Mouse (Mus musculus) kidney, embryonic 16.5 days (tissue): ENCODE measurements at regions not wholly inside any gene's neighbourhood (a gene's known extent, or its start where the extent isn't known, plus 50 kb on each side); places are given as distances from the start of the nearest gene placed in this dataset.
A peak's percentile ranks its signal among the peaks of the same experiment; 100 is the strongest.

Source experiments
- ATAC-seq: fragments of 200-750 bp; cut with Nextera tagmentation; 2 replicates; pipeline ENCODE4 v1.8.0; 2017; ENCODE audit warnings: moderate TSS enrichment; ENCODE audit not compliant: low FRiP score, low TSS enrichment
- H3K27ac ChIP-seq: fragments of 300-500 bp; sonication (generic); 2 replicates; pipeline ENCODE4 v1.5.1; 2014; ENCODE audit warnings: low read length
- H3K27me3 ChIP-seq: fragments of 300-500 bp; sonication (generic); 2 replicates; pipeline ENCODE4 v1.6.1; 2014; ENCODE audit warnings: low read length, control low read depth, mixed read lengths; ENCODE audit not compliant: insufficient read depth
- H3K36me3 ChIP-seq: fragments of 300-500 bp; sonication (generic); 2 replicates; pipeline ENCODE4 v1.6.1; 2014; ENCODE audit warnings: low read length, control low read depth, mixed read lengths; ENCODE audit not compliant: insufficient read depth
- H3K4me1 ChIP-seq: fragments of 300-500 bp; sonication (generic); 2 replicates; pipeline ENCODE4 v1.6.1; 2014; ENCODE audit warnings: low read length, control low read depth, mixed read lengths; ENCODE audit not compliant: insufficient read depth
- H3K4me2 ChIP-seq: fragments of 300-500 bp; sonication (generic); replicated peaks from 2 replicates; pipeline ENCODE4 v1.6.1; 2014; ENCODE audit warnings: low read depth, low read length
- H3K4me3 ChIP-seq: fragments of 300-500 bp; sonication (generic); 2 replicates; pipeline ENCODE4 v1.5.1; 2014; ENCODE audit warnings: mild to moderate bottlenecking, low read length
- H3K9ac ChIP-seq: fragments of 300-500 bp; sonication (generic); replicated peaks from 2 replicates; pipeline ENCODE4 v1.6.1; 2014; ENCODE audit warnings: low read length
- H3K9me3 ChIP-seq: fragments of 300-500 bp; sonication (generic); 2 replicates; pipeline ENCODE4 v1.6.1; 2016; ENCODE audit warnings: low read length, control low read depth
- WGBS: fragments of 180-500 bp; shearing (Covaris S2); extraction: QIAGEN DNeasy Blood & Tissue Kit; methylation state at CpG from one replicate; pipeline ENCODE4 v1.1.7; 2014; 5-methylcytosine and 5-hydroxymethylcytosine counted together

GRCm38 (mm10) chr2:159057506-159057905, 262.9 kb downstream of the Dhx35 start:
- Histone ChIP-seq H3K9me3 (no peaks in the 10 kb centered on the region), H3K4me2 (no peak overlapping the region), H3K27ac (no peak overlapping the region), H3K4me1 (no peaks in the 10 kb centered on the region; the same call in 1 of the 2 replicates), H3K36me3 (no peaks in the 10 kb centered on the region), H3K9ac (no peak overlapping the region), H3K27me3 (no peaks in the 10 kb centered on the region), H3K4me3 (no peak overlapping the region)
- ATAC-seq: no peak
- WGBS: 60% methylated on average over 5 of the region's 5 CpGs

GRCm38 (mm10) chr2:159062266-159062665, 267.7 kb downstream of the Dhx35 start:
- Histone ChIP-seq H3K27me3 (no peaks in the 10 kb centered on the region), H3K4me3 (no peak overlapping the region), H3K9ac (no peak overlapping the region), H3K4me2 (no peak overlapping the region), H3K4me1 (no peaks in the 10 kb centered on the region), H3K36me3 (no peaks in the 10 kb centered on the region), H3K27ac (0 out of 2 replicates have a peak overlapping the region, but pooled peaks have one; percentile 4), H3K9me3 (no peaks in the 10 kb centered on the region)
- ATAC-seq: no peak
- 84% methylated on average over 2 of the region's 2 CpGs for WGBS

GRCm38 (mm10) chr2:159062666-159063065, 268.1 kb downstream of the Dhx35 start:
- 78% methylated on average over 2 of the region's 2 CpGs for whole genome bisulfite sequencing
- Histone ChIP-seq H3K4me1 (no peaks in the 10 kb centered on the region), H3K27ac (0 out of 2 replicates have a peak overlapping the region, but pooled peaks have one; percentile 4), H3K9ac (no peak overlapping the region), H3K36me3 (no peaks in the 10 kb centered on the region), H3K27me3 (no peaks in the 10 kb centered on the region), H3K9me3 (no peaks in the 10 kb centered on the region), H3K4me3 (no peak overlapping the region), H3K4me2 (no peak overlapping the region)
- no peak for ATAC-seq

GRCm38 (mm10) chr2:159064403-159064970, 269.9 kb downstream of the Dhx35 start:
- Histone ChIP-seq H3K27ac (no peak overlapping the region), H3K9ac (no peak overlapping the region), H3K36me3 (no peaks in the 10 kb centered on the region), H3K27me3 (no peaks in the 10 kb centered on the region), H3K9me3 (no peaks in the 10 kb centered on the region), H3K4me2 (no peak overlapping the region), H3K4me1 (0 out of 2 replicates have a peak, but pooled peaks cover 4% of the 10 kb centered on the region), H3K4me3 (no peak overlapping the region)
- 60% methylated on average over 9 of the region's 9 CpGs for WGBS
- ATAC-seq: no peak

GRCm38 (mm10) chr2:159067506-159067905, 272.9 kb downstream of the Dhx35 start:
- WGBS: 65% methylated on average over 7 of the region's 7 CpGs
- Histone ChIP-seq H3K27me3 (no peaks in the 10 kb centered on the region), H3K4me1 (0 out of 2 replicates have a peak, but pooled peaks cover 4% of the 10 kb centered on the region), H3K4me2 (no peak overlapping the region), H3K36me3 (no peaks in the 10 kb centered on the region), H3K4me3 (no peak overlapping the region), H3K27ac (no peak overlapping the region), H3K9ac (no peak overlapping the region), H3K9me3 (peaks cover 2% of the 10 kb centered on the region; the same call in 1 of the 2 replicates)
- ATAC-seq: no peak

GRCm38 (mm10) chr2:159068303-159069020, 273.9 kb downstream of the Dhx35 start:
- Histone ChIP-seq H3K4me1 (0 out of 2 replicates have a peak, but pooled peaks cover 4% of the 10 kb centered on the region), H3K36me3 (no peaks in the 10 kb centered on the region), H3K4me3 (no peak overlapping the region), H3K9ac (no peak overlapping the region), H3K9me3 (peaks cover 2% of the 10 kb centered on the region; the same call in 1 of the 2 replicates), H3K27ac (peak overlapping the region; percentile 78), H3K27me3 (no peaks in the 10 kb centered on the region), H3K4me2 (0 out of 2 replicates have a peak overlapping the region, but pooled peaks have one; percentile 4)
- peak; percentile 83 for ATAC-seq
- 48% methylated on average over 7 of the region's 7 CpGs for WGBS

GRCm38 (mm10) chr2:159069180-159069579, 274.6 kb downstream of the Dhx35 start:
- no peaks in the 10 kb centered on the region for H3K27me3 ChIP-seq
- peak; percentile 68 for ATAC-seq
- peak overlapping the region; percentile 78 for H3K27ac ChIP-seq
- no peak overlapping the region for H3K4me3 ChIP-seq
- 18% methylated on average over 6 of the region's 6 CpGs for WGBS
- H3K4me2 ChIP-seq: 0 out of 2 replicates have a peak overlapping the region, but pooled peaks have one; percentile 4
- 0 out of 2 replicates have a peak overlapping the region, but pooled peaks have one; percentile 33 for H3K9ac ChIP-seq
- H3K4me1 ChIP-seq: 0 out of 2 replicates have a peak, but pooled peaks cover 4% of the 10 kb centered on the region
- H3K9me3 ChIP-seq: peaks cover 2% of the 10 kb centered on the region; the same call in 1 of the 2 replicates
- H3K36me3 ChIP-seq: no peaks in the 10 kb centered on the region

GRCm38 (mm10) chr2:159072997-159073690, 278.5 kb downstream of the Dhx35 start:
- Histone ChIP-seq H3K9ac (no peak overlapping the region), H3K27me3 (no peaks in the 10 kb centered on the region), H3K36me3 (no peaks in the 10 kb centered on the region), H3K27ac (no peak overlapping the region), H3K4me2 (no peak overlapping the region), H3K4me3 (no peak overlapping the region), H3K9me3 (peaks cover 2% of the 10 kb centered on the region; the same call in 1 of the 2 replicates), H3K4me1 (0 out of 2 replicates have a peak, but pooled peaks cover 9% of the 10 kb centered on the region)
- 86% methylated on average over 7 of the region's 7 CpGs for WGBS
- no peak for ATAC-seq

- Histone ChIP-seq H3K4me1 (0 out of 2 replicates have a peak, but pooled peaks cover 5% of the 10 kb centered on the region), H3K9me3 (no peaks in the 10 kb centered on the region), H3K4me3 (no peak overlapping the region), H3K4me2 (no peak overlapping the region), H3K27me3 (no peaks in the 10 kb centered on the region), H3K27ac (no peak overlapping the region), H3K9ac (no peak overlapping the region), H3K36me3 (no peaks in the 10 kb centered on the region)
- no peak for ATAC-seq
- WGBS: 69% methylated on average over 7 of the region's 7 CpGs
Measured at GRCm38 (mm10) chr2:159079836-159080235, 285.2 kb downstream of the Dhx35 start.
